Mouse (Mus musculus): Measurements from ENCODE around the gene 1700016K19Rik. TPM values are rescaled to one million over a fixed set of nuclear protein-coding genes. Genes with fewer than 3 reads are reported as not detected.

The 1700016K19Rik gene
- total and polyA plus RNA-seq, 3 experiments: 0.16 TPM; not detected in 2

DNA sequence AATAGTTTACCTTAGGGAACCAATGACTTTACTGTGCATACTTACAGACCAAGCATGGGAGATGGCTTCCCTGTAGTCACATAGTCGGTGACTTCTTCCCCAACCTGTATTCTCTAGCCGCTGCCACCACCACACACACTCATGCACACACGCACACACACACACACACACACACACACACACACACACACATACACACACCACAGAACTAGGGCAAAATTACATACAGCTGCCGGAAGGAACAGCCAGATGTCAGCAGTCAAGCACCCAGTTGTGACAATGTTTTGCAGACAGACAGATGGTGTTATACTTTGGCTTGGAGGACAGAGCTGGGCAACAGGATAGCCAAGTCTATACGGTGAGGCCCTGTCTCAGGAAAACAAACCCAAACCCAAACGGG is 21.7 kb upstream of the 1700016K19Rik start:
- Histone ChIP-seq H3K36me3 (replicated peaks) (no peaks in the 10 kb centered on the region), H3K4me3 (ENCODE audit: low read depth, low read length) (no peak overlapping the region), H3K9me3 (replicated peaks) (no peaks in the 10 kb centered on the region; the same call in 1 of the 2 replicates), H3K27me3 (ENCODE audit: insufficient read depth, low read length) (peaks cover 28% of the 10 kb centered on the region), H3K4me1 (ENCODE audit: insufficient read depth, low read depth, low read length) (no peaks in the 10 kb centered on the region)
- TF ChIP-seq TAL1 (conservative IDR thresholded peaks at IDR 0.05; ENCODE audit: low read depth, low read length): no peak
- TF ChIP-seq POLR2AphosphoS5 (IDR thresholded peaks at IDR 0.05; ENCODE audit: insufficient replicate concordance, low read depth, low read length): no peak
- no peak for ATAC-seq (ENCODE audit: extremely low read depth, insufficient number of reproducible peaks, low FRiP score, poor library complexity, severe bottlenecking)
- no peak for DNase-seq (ENCODE audit: low spot score)

DNA sequence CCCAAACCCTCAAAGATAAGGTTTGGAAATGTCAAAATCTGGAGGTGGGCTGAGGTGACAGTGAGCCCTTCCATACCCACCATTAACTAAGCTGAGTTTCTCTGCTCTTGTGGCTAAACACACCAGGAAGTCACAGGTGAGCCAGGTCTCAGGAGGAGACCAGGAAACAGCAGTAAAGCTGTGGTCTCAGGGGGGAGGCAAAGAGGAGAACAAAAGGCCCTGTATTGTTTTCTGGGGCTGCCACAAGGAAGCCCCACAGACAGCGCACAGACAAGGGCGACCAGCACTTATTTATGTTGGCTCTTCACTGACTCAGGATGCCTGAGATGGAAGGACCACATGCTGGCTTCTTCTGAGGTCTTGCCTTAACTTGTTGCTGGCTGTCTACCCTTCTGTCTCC is 19.3 kb upstream of the 1700016K19Rik start:
- no peak for DNase-seq (ENCODE audit: low spot score)
- TF ChIP-seq POLR2AphosphoS5 (IDR thresholded peaks at IDR 0.05; ENCODE audit: insufficient replicate concordance, low read depth, low read length) (no peak), TAL1 (conservative IDR thresholded peaks at IDR 0.05; ENCODE audit: low read depth, low read length) (no peak), GATA1 (IDR thresholded peaks at IDR 0.05; ENCODE audit: borderline replicate concordance, low read length) (no peak), GATA2 (IDR thresholded peaks at IDR 0.05; ENCODE audit: borderline replicate concordance, low read depth, low read length) (no peak), CTCF (IDR thresholded peaks at IDR 0.05; ENCODE audit: low read depth, low read length) (no peak)

DNA sequence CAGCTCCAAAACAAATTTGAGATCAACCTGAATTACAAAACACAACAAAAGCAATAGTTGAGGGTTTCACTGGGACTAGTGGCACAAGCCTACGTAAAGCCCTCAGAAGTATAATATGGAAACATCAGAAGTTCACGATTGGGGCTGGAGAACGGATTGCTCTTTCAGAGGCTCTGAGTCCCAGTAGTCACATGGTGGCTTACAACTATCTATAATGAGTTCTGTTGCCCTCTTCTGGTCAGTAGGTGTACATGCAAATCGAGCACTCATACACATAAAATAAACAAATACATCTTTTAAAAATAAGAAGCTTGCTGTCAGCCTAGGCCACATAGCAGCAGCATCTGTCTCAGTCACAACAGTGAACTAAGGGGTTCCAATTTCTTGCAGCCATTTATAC is 16.5 kb upstream of the 1700016K19Rik start:
- Histone ChIP-seq H3K27me3 (ENCODE audit: insufficient read depth, low read length) (peaks cover 25% of the 10 kb centered on the region), H3K4me1 (ENCODE audit: insufficient read depth, low read depth, low read length) (no peaks in the 10 kb centered on the region), H3K9me3 (replicated peaks) (no peaks in the 10 kb centered on the region), H3K4me3 (ENCODE audit: low read depth, low read length) (no peak overlapping the region), H3K36me3 (replicated peaks) (no peaks in the 10 kb centered on the region)
- DNase-seq (ENCODE audit: low spot score) (no peak), ATAC-seq (ENCODE audit: extremely low read depth, insufficient number of reproducible peaks, low FRiP score, poor library complexity, severe bottlenecking) (no peak)
- 0 out of 2 replicates have a peak, but pooled peaks have one; percentile 9 for TF ChIP-seq CTCF (IDR thresholded peaks at IDR 0.05; ENCODE audit: low read depth, low read length)
- no peak for TF ChIP-seq GATA2 (IDR thresholded peaks at IDR 0.05; ENCODE audit: borderline replicate concordance, low read depth, low read length)

More for the DNA sequence above, 19.3 kb upstream of the 1700016K19Rik start:
- H3K27me3 ChIP-seq (ENCODE audit: insufficient read depth, low read length): peaks cover 25% of the 10 kb centered on the region
- H3K4me1 ChIP-seq (ENCODE audit: insufficient read depth, low read depth, low read length): no peaks in the 10 kb centered on the region
- no peak for ATAC-seq (ENCODE audit: extremely low read depth, insufficient number of reproducible peaks, low FRiP score, poor library complexity, severe bottlenecking)
- H3K4me3 ChIP-seq (ENCODE audit: low read depth, low read length): no peak overlapping the region
- no peaks in the 10 kb centered on the region for H3K36me3 ChIP-seq (replicated peaks)
- H3K9me3 ChIP-seq (replicated peaks): no peaks in the 10 kb centered on the region

GRCm38 (mm10) chr11:75984581-75984980 is 15.1 kb upstream of the 1700016K19Rik start:
- H3K9me3 ChIP-seq (replicated peaks): no peaks in the 10 kb centered on the region
- no peak for TF ChIP-seq CTCF (IDR thresholded peaks at IDR 0.05; ENCODE audit: low read depth, low read length)
- no peak for TF ChIP-seq GATA2 (IDR thresholded peaks at IDR 0.05; ENCODE audit: borderline replicate concordance, low read depth, low read length)
- no peak for TF ChIP-seq POLR2AphosphoS5 (IDR thresholded peaks at IDR 0.05; ENCODE audit: insufficient replicate concordance, low read depth, low read length)
- TF ChIP-seq GATA1 (IDR thresholded peaks at IDR 0.05; ENCODE audit: borderline replicate concordance, low read length): no peak
- TF ChIP-seq TAL1 (conservative IDR thresholded peaks at IDR 0.05; ENCODE audit: low read depth, low read length): no peak
- H3K36me3 ChIP-seq (replicated peaks): no peaks in the 10 kb centered on the region
- no peak for DNase-seq (ENCODE audit: low spot score)
- H3K4me1 ChIP-seq (ENCODE audit: insufficient read depth, low read depth, low read length): no peaks in the 10 kb centered on the region
- ATAC-seq (ENCODE audit: extremely low read depth, insufficient number of reproducible peaks, low FRiP score, poor library complexity, severe bottlenecking): no peak
- no peak overlapping the region for H3K4me3 ChIP-seq (ENCODE audit: low read depth, low read length)
- peaks cover 23% of the 10 kb centered on the region for H3K27me3 ChIP-seq (ENCODE audit: insufficient read depth, low read length)

DNA sequence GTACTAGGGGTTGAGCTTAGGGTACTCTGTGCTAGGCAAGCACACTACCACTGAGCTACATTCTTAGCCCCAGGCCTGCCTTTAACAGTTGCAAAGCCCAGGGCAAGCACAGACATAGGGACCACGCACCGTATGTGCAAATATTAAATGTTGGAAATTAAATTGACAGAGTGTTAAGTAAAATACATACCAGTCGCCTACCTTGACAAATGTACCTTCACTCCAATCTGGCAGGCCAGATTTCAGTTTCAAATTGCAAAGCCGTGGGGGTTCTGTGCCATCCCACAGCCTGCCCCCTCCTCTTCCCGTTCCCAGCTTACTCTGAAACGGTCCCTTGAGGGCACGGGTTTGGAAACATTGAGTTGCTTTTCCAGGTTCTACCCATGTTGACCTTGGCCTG is 13.8 kb upstream of the 1700016K19Rik start:
- ATAC-seq (ENCODE audit: extremely low read depth, insufficient number of reproducible peaks, low FRiP score, poor library complexity, severe bottlenecking): no peak
- no peak for DNase-seq (ENCODE audit: low spot score)
- no peaks in the 10 kb centered on the region for H3K9me3 ChIP-seq (replicated peaks)
- H3K27me3 ChIP-seq (ENCODE audit: insufficient read depth, low read length): peaks cover 11% of the 10 kb centered on the region
- no peak overlapping the region for H3K4me3 ChIP-seq (ENCODE audit: low read depth, low read length)
- H3K36me3 ChIP-seq (replicated peaks): no peaks in the 10 kb centered on the region
- TF ChIP-seq GATA1 (IDR thresholded peaks at IDR 0.05; ENCODE audit: borderline replicate concordance, low read length) (no peak), POLR2AphosphoS5 (IDR thresholded peaks at IDR 0.05; ENCODE audit: insufficient replicate concordance, low read depth, low read length) (no peak), TAL1 (conservative IDR thresholded peaks at IDR 0.05; ENCODE audit: low read depth, low read length) (no peak), CTCF (IDR thresholded peaks at IDR 0.05; ENCODE audit: low read depth, low read length) (no peak), GATA2 (IDR thresholded peaks at IDR 0.05; ENCODE audit: borderline replicate concordance, low read depth, low read length) (no peak)
- H3K4me1 ChIP-seq (ENCODE audit: insufficient read depth, low read depth, low read length): no peaks in the 10 kb centered on the region

GRCm38 (mm10) chr11:75990965-75991835 is 8.5 kb upstream of the 1700016K19Rik start:
- TF ChIP-seq GATA1 (IDR thresholded peaks at IDR 0.05; ENCODE audit: borderline replicate concordance, low read length) (no peak), CTCF (IDR thresholded peaks at IDR 0.05; ENCODE audit: low read depth, low read length) (0 out of 2 replicates have a peak, but pooled peaks have one; percentile 13)
- no peaks in the 10 kb centered on the region for H3K36me3 ChIP-seq (replicated peaks)
- peaks cover 25% of the 10 kb centered on the region for H3K27me3 ChIP-seq (ENCODE audit: insufficient read depth, low read length)
- ATAC-seq (ENCODE audit: extremely low read depth, insufficient number of reproducible peaks, low FRiP score, poor library complexity, severe bottlenecking) (no peak), DNase-seq (ENCODE audit: low spot score) (no peak)
- H3K4me3 ChIP-seq (ENCODE audit: low read depth, low read length): no peak overlapping the region
- H3K4me1 ChIP-seq (ENCODE audit: insufficient read depth, low read depth, low read length): no peaks in the 10 kb centered on the region
- no peaks in the 10 kb centered on the region for H3K9me3 ChIP-seq (replicated peaks)
